Mouse (Mus musculus) stomach, postnatal 0 days (tissue): ENCODE measurements at regions not wholly inside any gene's neighbourhood (a gene's known extent, or its start where the extent isn't known, plus 50 kb on each side); places are given as distances from the start of the nearest gene placed in this dataset.

Source experiments
- ATAC-seq: fragments of 200-750 bp; cut with Nextera tagmentation; 2 replicates; pipeline ENCODE4 v1.8.0; 2017; ENCODE audit not compliant: low FRiP score, low TSS enrichment
- DNase-seq: peaks from one replicate; pipeline ENCODE4 v3.0.0-alpha.2; 2016; ENCODE audit warnings: low spot score
- H3K27ac ChIP-seq: fragments of 300-500 bp; sonication (generic); replicated peaks from 2 replicates; pipeline ENCODE4 v1.5.1; 2014; ENCODE audit warnings: mild to moderate bottlenecking, control low read depth
- H3K27me3 ChIP-seq: fragments of 300-500 bp; sonication (generic); 2 replicates; pipeline ENCODE4 v1.6.1; 2014; ENCODE audit warnings: low read length; ENCODE audit not compliant: control insufficient read depth, insufficient read depth
- H3K36me3 ChIP-seq: fragments of 300-500 bp; sonication (generic); 2 replicates; pipeline ENCODE4 v1.6.1; 2014; ENCODE audit warnings: low read length, mixed read lengths; ENCODE audit not compliant: control insufficient read depth, insufficient read depth
- H3K4me1 ChIP-seq: fragments of 300-500 bp; sonication (generic); replicated peaks from 2 replicates; pipeline ENCODE4 v1.6.1; 2014; ENCODE audit warnings: antibody characterized with exemption; ENCODE audit not compliant: control insufficient read depth, insufficient read depth
- H3K4me2 ChIP-seq: fragments of 300-500 bp; sonication (generic); replicated peaks from 2 replicates; pipeline ENCODE4 v1.6.1; 2014; ENCODE audit warnings: low read depth, mild to moderate bottlenecking, control low read depth, moderate library complexity
- H3K4me3 ChIP-seq: fragments of 300-500 bp; sonication (generic); 2 replicates; pipeline ENCODE4 v1.5.1; 2014; ENCODE audit warnings: low read depth, low read length, control low read depth
- H3K9ac ChIP-seq: fragments of 300-500 bp; sonication (generic); 2 replicates; pipeline ENCODE4 v1.6.1; 2014; ENCODE audit warnings: mild to moderate bottlenecking, low read length, control low read depth, mixed read lengths
- H3K9me3 ChIP-seq: fragments of 300-500 bp; sonication (generic); 2 replicates; pipeline ENCODE4 v1.6.1; 2016; ENCODE audit warnings: low read length; ENCODE audit not compliant: control insufficient read depth
- CTCF ChIP-seq: IDR thresholded peaks from 2 replicates; pipeline ENCODE4 v1.5.1; 2016; ENCODE audit warnings: antibody characterized with exemption, low read depth, mild to moderate bottlenecking, moderate library complexity
- EP300 ChIP-seq: optimal IDR thresholded peaks from 2 replicates; pipeline ENCODE3; 2016; ENCODE audit warnings: antibody characterized with exemption
- WGBS: fragments of 180-500 bp; shearing (Covaris S2); extraction: QIAGEN DNeasy Blood & Tissue Kit; methylation state at CpG from one replicate; pipeline ENCODE4 v1.1.7; 2014; 5-methylcytosine and 5-hydroxymethylcytosine counted together

GRCm38 (mm10) chr8:126826328-126827285 lies 119.0 kb downstream of the Tomm20 start:
- Histone ChIP-seq H3K9me3 (no peaks in the 10 kb centered on the region), H3K4me3 (no peak overlapping the region), H3K4me1 (peaks cover 18% of the 10 kb centered on the region), H3K9ac (peak overlapping the region; percentile 18), H3K36me3 (no peaks in the 10 kb centered on the region), H3K27me3 (no peaks in the 10 kb centered on the region), H3K4me2 (0 out of 2 replicates have a peak overlapping the region, but pooled peaks have one; percentile 5), H3K27ac (peak overlapping the region; percentile 95)
- WGBS, result 5% methylated on average over 11 of the region's 11 CpGs
- no peak for TF ChIP-seq CTCF
- peak; percentile 60 for TF ChIP-seq EP300
- DNase-seq, result peak; percentile 95
- ATAC-seq, result peak; percentile 68

- peak overlapping the region; percentile 95 for H3K27ac ChIP-seq
- ATAC-seq, result no peak
- DNase-seq, result peak; percentile 76
- H3K4me2 ChIP-seq, result no peak overlapping the region
- H3K4me1 ChIP-seq, result peaks cover 18% of the 10 kb centered on the region
- H3K27me3 ChIP-seq, result no peaks in the 10 kb centered on the region
- no peaks in the 10 kb centered on the region for H3K9me3 ChIP-seq
- no peak overlapping the region for H3K4me3 ChIP-seq
- WGBS, result 9% methylated on average over 3 of the region's 3 CpGs
- no peaks in the 10 kb centered on the region for H3K36me3 ChIP-seq
- TF ChIP-seq EP300 (no peak), CTCF (no peak)
- peak overlapping the region; percentile 18; the same call in 1 of the 2 replicates for H3K9ac ChIP-seq
These were observed 119.8 kb downstream of the Tomm20 start for GRCm38 (mm10) chr8:126825877-126826276.

DNA sequence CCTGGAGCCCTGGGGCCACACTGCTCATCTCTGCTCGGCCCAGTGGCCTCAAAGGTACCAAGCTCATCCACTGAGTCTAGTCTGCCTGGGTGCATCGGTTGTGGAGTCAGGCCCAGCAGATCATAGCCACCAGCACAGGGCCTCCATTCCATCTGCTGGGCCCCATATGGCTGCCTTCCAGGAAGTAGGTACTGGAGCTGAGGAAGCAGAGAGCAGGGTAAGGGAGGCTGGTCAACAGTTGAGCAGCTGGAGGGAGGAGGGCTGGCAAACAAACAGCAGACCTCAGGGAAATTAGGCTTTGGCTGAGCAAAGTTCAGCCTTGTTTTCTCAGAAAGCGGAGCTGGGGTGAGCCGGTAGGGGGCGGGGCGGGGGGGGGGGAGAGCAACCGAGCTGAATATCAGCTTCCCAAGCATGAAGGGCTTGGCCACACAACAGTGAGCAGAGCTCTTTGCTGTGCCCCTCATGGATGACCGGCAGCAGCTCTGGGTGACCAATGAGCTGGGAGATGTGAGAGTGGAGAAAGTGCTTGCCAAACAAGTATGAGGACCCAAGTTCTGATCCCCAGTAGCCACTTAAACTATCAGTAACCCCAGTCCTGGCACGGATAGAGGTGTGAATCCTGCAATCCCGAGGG lies 121.0 kb downstream of the Tomm20 start:
- Histone ChIP-seq H3K4me2 (no peak overlapping the region), H3K27me3 (no peaks in the 10 kb centered on the region), H3K9ac (no peak overlapping the region), H3K4me3 (no peak overlapping the region), H3K36me3 (no peaks in the 10 kb centered on the region), H3K9me3 (no peaks in the 10 kb centered on the region), H3K27ac (peak overlapping the region; percentile 95), H3K4me1 (peaks cover 18% of the 10 kb centered on the region)
- ATAC-seq (peak; percentile 66), DNase-seq (peak; percentile 90)
- TF ChIP-seq CTCF, result peak; percentile 26; the same call in 1 of the 2 replicates
- no peak for TF ChIP-seq EP300
- 42% methylated on average over 8 of the region's 10 CpGs for WGBS

- no peak overlapping the region for H3K4me2 ChIP-seq
- no peaks in the 10 kb centered on the region for H3K36me3 ChIP-seq
- no peak overlapping the region for H3K9ac ChIP-seq
- no peak for ATAC-seq
- no peaks in the 10 kb centered on the region for H3K27me3 ChIP-seq
- no peak for DNase-seq
- TF ChIP-seq CTCF (no peak), EP300 (no peak)
- H3K4me3 ChIP-seq, result no peak overlapping the region
- H3K4me1 ChIP-seq, result peaks cover 10% of the 10 kb centered on the region
- no peaks in the 10 kb centered on the region for H3K9me3 ChIP-seq
- H3K27ac ChIP-seq, result no peak overlapping the region
- 89% methylated on average over 4 of the region's 4 CpGs for WGBS
These were observed 123.4 kb downstream of the Tomm20 start for GRCm38 (mm10) chr8:126822269-126822668.

GRCm38 (mm10) chr8:126821279-126821678 lies 124.4 kb downstream of the Tomm20 start:
- 32% methylated on average over 8 of the region's 8 CpGs for WGBS
- ATAC-seq (no peak), DNase-seq (no peak)
- Histone ChIP-seq H3K27me3 (no peaks in the 10 kb centered on the region), H3K27ac (0 out of 2 replicates have a peak overlapping the region, but pooled peaks have one; percentile 5), H3K4me3 (no peak overlapping the region), H3K9me3 (no peaks in the 10 kb centered on the region), H3K4me2 (no peak overlapping the region), H3K9ac (no peak overlapping the region), H3K4me1 (peaks cover 5% of the 10 kb centered on the region), H3K36me3 (no peaks in the 10 kb centered on the region)
- TF ChIP-seq CTCF, result no peak
- no peak for TF ChIP-seq EP300
